Mouse (Mus musculus) midbrain, embryonic 12.5 days (tissue): ENCODE measurements around the gene Tmem8. TPM values are rescaled to one million over a fixed set of nuclear protein-coding genes. Genes with fewer than 3 reads are reported as not detected.
A peak's percentile ranks its signal among the peaks of the same experiment; 100 is the strongest.
"Not testable (repeated sequence)": the region's sequence is repeated elsewhere in the genome, so short reads cannot be mapped to it uniquely, and the experiment has no call there.

Source experiments
- ATAC-seq: fragments of 200-750 bp; cut with Nextera tagmentation; 2 replicates; pipeline ENCODE4 v1.8.0; 2017; ENCODE audit warnings: low read depth, moderate TSS enrichment, moderate library complexity; ENCODE audit not compliant: low FRiP score
- H3K27ac ChIP-seq: fragments of 300-500 bp; sonication (generic); replicated peaks from 2 replicates; pipeline ENCODE4 v1.5.1; 2016; ENCODE audit warnings: mild to moderate bottlenecking
- H3K27me3 ChIP-seq: fragments of 300-500 bp; sonication (generic); 2 replicates; pipeline ENCODE4 v1.6.1; 2016; ENCODE audit warnings: mild to moderate bottlenecking
- H3K36me3 ChIP-seq: fragments of 300-500 bp; sonication (generic); 2 replicates; pipeline ENCODE4 v1.6.1; 2016
- H3K4me1 ChIP-seq: fragments of 300-500 bp; sonication (generic); 2 replicates; pipeline ENCODE4 v1.6.1; 2016
- H3K4me2 ChIP-seq: fragments of 300-500 bp; sonication (generic); replicated peaks from 2 replicates; pipeline ENCODE4 v1.6.1; 2016; ENCODE audit warnings: mild to moderate bottlenecking, moderate library complexity
- H3K4me3 ChIP-seq: fragments of 300-500 bp; sonication (generic); 2 replicates; pipeline ENCODE4 v1.5.1; 2016; ENCODE audit warnings: mild to moderate bottlenecking
- H3K9ac ChIP-seq: fragments of 300-500 bp; sonication (generic); replicated peaks from 2 replicates; pipeline ENCODE4 v1.6.1; 2016; ENCODE audit warnings: mild to moderate bottlenecking, moderate library complexity
- H3K9me3 ChIP-seq: fragments of 300-500 bp; sonication (generic); 2 replicates; pipeline ENCODE4 v1.6.1; 2016; ENCODE audit warnings: mild to moderate bottlenecking
- WGBS: fragments of 180-500 bp; shearing (Covaris S2); methylation state at CpG from one replicate; pipeline ENCODE4 v1.1.7; 2016; 5-methylcytosine and 5-hydroxymethylcytosine counted together
- polyA plus RNA-seq: library from polyadenylated mRNA; unstranded; fragments of >200 nt; fragmentation: Nextera tagmentation; extraction: Ambion mirVana; gene quantifications from 2 replicates; pipeline ENCODE4 v1.2.1, GENCODE M21; 2016

Gene Tmem8
- polyA plus RNA-seq, 1 experiment from 2014 or later = 2.1 TPM

- Histone ChIP-seq H3K4me3 (peak within 1 kb of the TSS; percentile 54), H3K9ac (peak within 1 kb of the TSS; percentile 78), H3K9me3 (no peaks in the 10 kb centered on the region), H3K27me3 (no peaks in the 10 kb centered on the region), H3K4me1 (peaks cover 16% of the 10 kb centered on the region), H3K4me2 (peak within 1 kb of the TSS; percentile 91), H3K36me3 (peaks cover 14% of the 10 kb centered on the region), H3K27ac (peak within 1 kb of the TSS; percentile 59)
- ATAC-seq = peak; percentile 86
- 3% methylated on average over 32 of the region's 32 CpGs for WGBS
Observed at GRCm38 (mm10) chr17:26089905-26090632, 23.0 kb upstream of the Tmem8 start, which contains the start of gene Decr2. Decr2 (minus strand) TSS chr17:26090337.

DNA sequence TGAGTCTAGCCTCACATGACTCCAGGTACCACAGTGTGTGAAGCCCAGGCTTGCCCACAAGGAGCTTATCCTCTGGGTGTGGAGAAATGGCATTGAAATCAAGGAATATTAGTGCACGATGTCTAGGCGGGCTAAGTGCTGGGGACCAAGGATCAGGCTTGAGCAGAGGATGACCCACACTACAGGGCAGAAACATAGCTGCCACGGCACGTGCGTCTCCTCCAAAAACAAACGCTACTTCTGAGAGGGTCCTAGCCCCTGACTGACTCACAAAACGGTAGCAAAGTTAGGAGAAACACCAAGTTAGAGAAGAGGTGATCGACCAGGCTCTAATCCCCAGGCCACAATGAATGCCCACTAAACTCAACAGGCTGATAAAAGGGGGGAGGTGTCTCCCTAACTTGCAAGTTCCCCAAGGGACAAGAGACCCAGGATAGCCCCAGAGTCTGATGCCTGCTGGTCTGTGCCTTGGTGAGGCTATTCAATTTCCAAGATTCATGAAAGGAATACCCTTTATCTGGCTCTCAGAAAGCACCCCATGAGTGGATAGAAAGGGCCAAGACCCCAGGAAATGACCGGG is 18.5 kb upstream of the Tmem8 start:
- Histone ChIP-seq H3K4me1 (peaks cover 19% of the 10 kb centered on the region), H3K36me3 (peaks cover 14% of the 10 kb centered on the region), H3K4me2 (peak overlapping the region; percentile 69), H3K27me3 (no peaks in the 10 kb centered on the region), H3K9ac (peak overlapping the region; percentile 78), H3K27ac (0 out of 2 replicates have a peak overlapping the region, but pooled peaks have one; percentile 63), H3K4me3 (peak overlapping the region; percentile 60), H3K9me3 (no peaks in the 10 kb centered on the region)
- no peak for ATAC-seq
- whole genome bisulfite sequencing = 31% methylated on average over 9 of the region's 9 CpGs

DNA sequence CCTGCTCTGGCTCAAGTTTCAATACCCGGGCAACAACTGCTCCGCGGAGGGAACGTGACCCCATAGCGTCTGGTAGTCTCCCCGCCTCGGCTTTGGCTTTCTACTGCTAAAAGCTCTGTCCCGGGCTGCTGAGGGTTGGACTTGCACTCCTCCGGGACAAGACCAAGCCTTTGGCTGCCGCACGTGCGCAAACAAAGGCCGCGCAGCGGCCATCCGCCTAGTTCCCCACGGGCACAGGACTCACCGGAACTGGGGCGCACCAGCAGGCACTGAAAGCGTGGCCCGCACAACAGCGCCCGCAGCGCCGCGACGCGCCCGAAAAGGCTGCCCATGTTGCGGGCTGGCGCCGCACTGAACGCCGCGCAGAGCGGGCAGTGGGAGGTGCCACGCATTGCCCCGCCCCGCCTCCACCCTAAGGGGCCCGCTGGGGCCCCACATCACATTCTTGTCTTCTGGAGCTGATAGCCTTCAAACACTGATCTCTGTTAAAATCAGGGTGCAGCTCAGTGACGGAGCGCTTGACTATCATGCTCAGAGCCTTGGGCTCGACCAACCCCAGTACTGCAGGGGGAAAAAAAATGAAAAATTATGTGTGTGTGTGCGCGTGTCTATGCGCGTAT is 17.9 kb upstream of the Tmem8 start, which contains the start of gene Nme4:
Gene Nme4 (minus strand): TSS at position 482 of the 620 bp plus-strand sequence.
- Histone ChIP-seq H3K9ac (peak within 1 kb of the TSS; percentile 78), H3K27ac (peak within 1 kb of the TSS; percentile 63; the same call in 1 of the 2 replicates), H3K27me3 (no peaks in the 10 kb centered on the region), H3K4me2 (peak within 1 kb of the TSS; percentile 69), H3K9me3 (no peaks in the 10 kb centered on the region), H3K4me1 (peaks cover 14% of the 10 kb centered on the region), H3K4me3 (peak within 1 kb of the TSS; percentile 60), H3K36me3 (peaks cover 14% of the 10 kb centered on the region)
- 3% methylated on average over 47 of the region's 47 CpGs for WGBS
- peak; percentile 78 for ATAC-seq

- ATAC-seq = no peak
- Histone ChIP-seq H3K36me3 (no peaks in the 10 kb centered on the region), H3K9me3 (no peaks in the 10 kb centered on the region), H3K9ac (no peak overlapping the region), H3K27me3 (no peaks in the 10 kb centered on the region), H3K27ac (no peak overlapping the region), H3K4me2 (no peak overlapping the region), H3K4me3 (no peak overlapping the region), H3K4me1 (peaks cover 14% of the 10 kb centered on the region)
- WGBS = 92% methylated on average over 7 of the region's 7 CpGs
Observed at GRCm38 (mm10) chr17:26098461-26098860, 14.6 kb upstream of the Tmem8 start.

DNA sequence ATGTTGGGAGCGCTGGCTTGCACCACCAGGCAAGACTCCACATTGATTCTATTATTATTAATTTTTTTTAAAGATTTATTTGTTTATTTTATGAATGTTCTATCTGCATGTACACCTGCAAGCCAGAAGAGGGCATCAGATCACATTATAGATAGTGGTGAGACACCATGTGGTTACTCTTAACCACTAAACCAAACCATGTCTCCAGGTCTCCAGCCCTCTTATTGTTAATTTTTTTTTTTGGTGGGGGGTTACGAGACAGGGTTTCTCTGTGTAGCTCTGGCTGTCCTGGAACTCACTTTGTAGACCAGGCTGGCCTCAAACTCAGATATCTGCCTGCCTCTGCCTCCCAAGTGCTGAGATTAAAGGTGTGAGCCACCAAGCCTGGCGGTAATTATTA is 13.8 kb upstream of the Tmem8 start:
- not testable (repeated sequence) for H3K9ac ChIP-seq, H3K4me2 ChIP-seq, H3K9me3 ChIP-seq, H3K27me3 ChIP-seq, H3K4me3 ChIP-seq, ATAC-seq, H3K27ac ChIP-seq, H3K36me3 ChIP-seq
- peaks cover 12% of the 10 kb centered on the region for H3K4me1 ChIP-seq
- 62% methylated on average over 3 of the region's 3 CpGs for WGBS

DNA sequence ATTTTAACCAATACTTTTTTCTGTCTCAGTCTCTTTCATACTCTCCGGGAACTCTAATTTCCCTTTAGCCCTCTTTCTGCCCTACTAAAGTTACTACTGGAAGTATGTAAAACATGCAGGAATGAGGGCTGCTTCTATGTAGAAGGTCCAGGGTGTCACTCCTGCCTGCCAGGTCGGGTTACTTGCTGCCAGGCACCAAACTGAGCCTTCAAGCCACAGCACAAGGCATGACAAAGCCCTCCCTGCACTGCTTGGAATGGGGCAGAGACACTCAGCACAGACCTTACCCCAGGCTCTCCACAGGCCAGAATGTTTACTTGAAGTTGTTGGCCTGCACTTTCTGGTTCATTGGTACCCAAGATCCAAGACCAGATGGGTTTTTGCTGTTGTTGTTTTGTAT is 12.9 kb upstream of the Tmem8 start:
- Histone ChIP-seq H3K4me3 (no peak overlapping the region), H3K4me1 (peaks cover 3% of the 10 kb centered on the region; the same call in 1 of the 2 replicates), H3K36me3 (no peaks in the 10 kb centered on the region), H3K9me3 (no peaks in the 10 kb centered on the region), H3K27me3 (no peaks in the 10 kb centered on the region), H3K4me2 (no peak overlapping the region), H3K27ac (no peak overlapping the region), H3K9ac (no peak overlapping the region)
- 30% methylated on average over 2 of the region's 2 CpGs for WGBS
- ATAC-seq = no peak

DNA sequence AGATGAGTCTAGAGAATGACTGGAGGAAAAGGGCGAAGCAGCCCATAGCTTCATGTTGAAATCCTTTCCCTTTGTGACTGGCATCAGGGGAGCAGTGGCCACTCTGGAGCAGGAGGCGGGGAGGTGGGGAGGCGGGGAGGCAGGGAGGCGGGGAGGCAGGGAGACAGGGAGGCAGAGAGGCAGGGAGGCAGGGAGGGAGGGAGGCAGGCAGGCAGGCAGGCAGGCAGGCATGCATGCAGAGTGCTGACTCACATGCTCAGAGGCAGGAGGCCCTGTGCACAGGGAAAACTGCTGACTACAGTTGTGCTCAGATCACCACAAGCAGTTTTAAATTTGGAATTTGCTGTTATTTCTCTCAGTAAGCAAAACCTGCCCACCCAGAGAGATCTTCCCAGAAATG is 11.6 kb upstream of the Tmem8 start:
- no peak overlapping the region for H3K4me2 ChIP-seq
- no peak overlapping the region for H3K27ac ChIP-seq
- no peak overlapping the region for H3K4me3 ChIP-seq
- H3K9ac ChIP-seq = no peak overlapping the region
- 63% methylated on average over 3 of the region's 4 CpGs for WGBS
- H3K36me3 ChIP-seq = no peaks in the 10 kb centered on the region
- no peaks in the 10 kb centered on the region for H3K9me3 ChIP-seq
- H3K4me1 ChIP-seq = no peaks in the 10 kb centered on the region
- ATAC-seq = no peak
- no peaks in the 10 kb centered on the region for H3K27me3 ChIP-seq

DNA sequence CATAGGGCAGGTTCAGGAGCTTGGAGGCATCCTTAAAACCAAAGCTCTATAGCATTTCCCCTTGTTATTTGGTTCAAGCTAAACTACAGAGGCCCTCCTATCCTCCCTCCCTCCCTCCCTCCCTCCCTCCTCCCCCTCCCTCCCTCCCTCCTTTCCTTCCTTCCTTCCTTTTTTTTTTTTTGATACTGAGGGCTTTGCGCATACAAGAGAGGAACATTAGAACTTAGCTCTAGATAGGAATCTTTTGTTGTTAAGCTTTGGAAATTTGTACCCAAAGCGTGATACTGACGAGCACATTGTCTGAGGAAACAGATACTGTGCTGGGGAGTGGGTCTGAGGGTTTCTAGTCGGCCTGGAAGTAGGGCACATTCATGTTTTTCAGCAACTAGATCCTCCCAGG is 7.5 kb upstream of the Tmem8 start:
- ATAC-seq = no peak
- WGBS = 77% methylated on average over 4 of the region's 4 CpGs
- H3K36me3 ChIP-seq = no peaks in the 10 kb centered on the region
- H3K9ac ChIP-seq = no peak overlapping the region
- no peak overlapping the region for H3K4me2 ChIP-seq
- peaks cover 9% of the 10 kb centered on the region for H3K27me3 ChIP-seq
- H3K27ac ChIP-seq = no peak overlapping the region
- no peak overlapping the region for H3K4me3 ChIP-seq
- H3K9me3 ChIP-seq = no peaks in the 10 kb centered on the region
- H3K4me1 ChIP-seq = peaks cover 1% of the 10 kb centered on the region

GRCm38 (mm10) chr17:26110156-26110555 is 2.9 kb upstream of the Tmem8 start:
- H3K9me3 ChIP-seq = no peaks in the 10 kb centered on the region
- peaks cover 21% of the 10 kb centered on the region for H3K4me1 ChIP-seq
- no peak overlapping the region for H3K4me3 ChIP-seq
- peaks cover 54% of the 10 kb centered on the region for H3K27me3 ChIP-seq
- H3K27ac ChIP-seq = no peak overlapping the region
- no peak overlapping the region for H3K4me2 ChIP-seq
- ATAC-seq = no peak
- WGBS = 19% methylated on average over 4 of the region's 4 CpGs
- no peak overlapping the region for H3K9ac ChIP-seq
- H3K36me3 ChIP-seq = no peaks in the 10 kb centered on the region

- peaks cover 63% of the 10 kb centered on the region for H3K27me3 ChIP-seq
- no peak overlapping the region for H3K4me3 ChIP-seq
- no peak overlapping the region for H3K4me2 ChIP-seq
- no peaks in the 10 kb centered on the region for H3K9me3 ChIP-seq
- ATAC-seq = no peak
- H3K36me3 ChIP-seq = no peaks in the 10 kb centered on the region
- 2% methylated on average over 4 of the region's 4 CpGs for WGBS
- H3K9ac ChIP-seq = no peak overlapping the region
- peaks cover 21% of the 10 kb centered on the region for H3K4me1 ChIP-seq
- H3K27ac ChIP-seq = no peak overlapping the region
Observed at GRCm38 (mm10) chr17:26111024-26111423, 2.1 kb upstream of the Tmem8 start.

GRCm38 (mm10) chr17:26111722-26112121 is 1.4 kb upstream of the Tmem8 start:
- Histone ChIP-seq H3K9me3 (no peaks in the 10 kb centered on the region), H3K9ac (no peak overlapping the region), H3K27ac (no peak overlapping the region), H3K4me3 (no peak overlapping the region), H3K4me2 (no peak overlapping the region), H3K27me3 (peaks cover 70% of the 10 kb centered on the region), H3K36me3 (no peaks in the 10 kb centered on the region), H3K4me1 (peaks cover 21% of the 10 kb centered on the region)
- 27% methylated on average over 4 of the region's 4 CpGs for WGBS
- no peak for ATAC-seq

- Histone ChIP-seq H3K4me3 (peak overlapping the region; percentile 88), H3K9me3 (no peaks in the 10 kb centered on the region), H3K27me3 (peaks cover 80% of the 10 kb centered on the region), H3K4me1 (peaks cover 21% of the 10 kb centered on the region), H3K36me3 (no peaks in the 10 kb centered on the region), H3K27ac (no peak overlapping the region), H3K9ac (peak overlapping the region; percentile 85), H3K4me2 (peak overlapping the region; percentile 97)
- ATAC-seq = no peak
- 17% methylated on average over 14 of the region's 14 CpGs for WGBS
Observed at GRCm38 (mm10) chr17:26112751-26113150, 348 bp upstream of the Tmem8 start.
